Mouse (Mus musculus) CH12.LX (cell line): ENCODE measurements at regions not wholly inside any gene's neighbourhood (a gene's known extent, or its start where the extent isn't known, plus 50 kb on each side); places are given as distances from the start of the nearest gene placed in this dataset.

Experiments used
- CHD2 ChIP-seq: IDR thresholded peaks from 2 replicates; pipeline ENCODE4 v1.6.1; 2011; ENCODE audit warnings: low read length, improper control_type of control experiment
- CTCF ChIP-seq, 2 experiments: IDR thresholded peaks in 1 of 2; conservative IDR thresholded peaks in 1 of 2; 2 replicates each; pipeline ENCODE4 v1.5.1; 2011 to 2012; ENCODE audit warnings: low read depth in 2 of 2, low read length in 2 of 2, improper control_type of control experiment in 1 of 2, inconsistent platforms in 1 of 2, mild to moderate bottlenecking in 1 of 2, moderate library complexity in 1 of 2
- ELF1 ChIP-seq: IDR thresholded peaks from 2 replicates; pipeline ENCODE4 v1.6.1; 2014; ENCODE audit warnings: low read depth, mild to moderate bottlenecking, inconsistent platforms, low read length, improper control_type of control experiment
- EP300 ChIP-seq: IDR thresholded peaks from 2 replicates; pipeline ENCODE4 v1.6.1; 2011; ENCODE audit warnings: low read length, improper control_type of control experiment
- KAT2A ChIP-seq: IDR thresholded peaks from 2 replicates; pipeline ENCODE4 v1.6.1; 2012; ENCODE audit warnings: low read length, improper control_type of control experiment, inconsistent platforms; ENCODE audit not compliant: insufficient replicate concordance
- MXI1 ChIP-seq: IDR thresholded peaks from 2 replicates; pipeline ENCODE4 v1.6.1; 2011; ENCODE audit warnings: mild to moderate bottlenecking, low read depth, low read length, improper control_type of control experiment
- POLR2A ChIP-seq: IDR thresholded peaks from 2 replicates; pipeline ENCODE4 v1.6.1; 2011; ENCODE audit warnings: low read depth, mild to moderate bottlenecking, improper control_type of control experiment, low read length
- RAD21 ChIP-seq: IDR thresholded peaks from 2 replicates; pipeline ENCODE4 v1.6.1; 2011; ENCODE audit warnings: low read depth, mild to moderate bottlenecking, low read length, improper control_type of control experiment, moderate library complexity
- TBP ChIP-seq: conservative IDR thresholded peaks from 2 replicates; pipeline ENCODE4 v1.6.1; 2011; ENCODE audit warnings: low read depth, low read length, improper control_type of control experiment
- UBTF ChIP-seq: IDR thresholded peaks from 2 replicates; pipeline ENCODE4 v1.6.1; 2012; ENCODE audit warnings: low read depth, mild to moderate bottlenecking, inconsistent platforms, low read length, improper control_type of control experiment, moderate library complexity
- ZMIZ1 ChIP-seq: IDR thresholded peaks from 2 replicates; pipeline ENCODE4 v1.6.1; 2012; ENCODE audit warnings: low read depth, mild to moderate bottlenecking, inconsistent platforms, low read length, improper control_type of control experiment

DNA sequence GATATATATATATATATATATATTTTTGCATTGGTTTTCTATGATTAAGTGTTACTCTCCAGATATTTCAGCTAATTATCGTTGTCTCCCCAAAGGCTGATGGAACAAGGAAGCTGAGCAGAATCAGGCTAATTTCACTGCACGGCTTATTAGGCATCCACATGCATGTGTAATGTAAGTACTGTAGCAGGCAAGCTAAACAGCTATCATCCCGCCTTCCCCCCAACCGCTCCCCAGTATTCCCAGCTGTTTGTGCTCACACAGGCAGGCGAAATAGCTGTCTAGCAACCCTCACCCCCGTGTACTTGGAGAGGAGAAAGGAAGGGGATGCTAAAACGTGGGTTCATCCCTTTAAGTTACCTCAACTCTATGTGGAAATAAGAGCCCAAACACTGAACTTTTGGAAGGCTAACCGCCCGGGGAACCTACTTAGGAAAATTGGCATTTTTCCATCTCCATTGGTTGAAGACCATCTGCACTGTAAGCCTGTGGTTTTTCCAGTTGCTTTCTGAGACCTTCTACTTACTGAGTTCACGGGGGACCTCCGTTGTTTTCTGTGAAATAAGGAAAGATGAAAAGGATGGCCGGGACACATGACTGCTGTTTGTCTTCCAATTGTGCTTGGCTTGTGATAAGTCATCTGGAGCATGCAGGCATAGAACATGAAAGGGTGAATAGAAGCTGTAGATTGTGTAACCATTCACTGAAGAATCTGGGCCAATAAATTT lies 254.7 kb upstream of the Nbea start:
- no peak for TF ChIP-seq MXI1
- no peak for TF ChIP-seq CHD2
- TF ChIP-seq ELF1, result no peak
- TF ChIP-seq CTCF (conservative IDR thresholded peaks at IDR 0.05 in 1 of 2, IDR thresholded peaks at IDR 0.05 in 1 of 2; ENCODE audit: low read depth in 2 of 2, low read length in 2 of 2), result no peak
- no peak for TF ChIP-seq POLR2A
- no peak for TF ChIP-seq EP300
- no peak for TF ChIP-seq TBP
- TF ChIP-seq RAD21, result no peak
- TF ChIP-seq KAT2A, result no peak
- no peak for TF ChIP-seq ZMIZ1
- no peak for TF ChIP-seq UBTF
